Mouse (Mus musculus): ENCODE measurements around the gene Plac1.

GRCm38 (mm10) chrX:53052652-53053500 lies 187.0 kb downstream of the Plac1 start:
- TF ChIP-seq MAX (IDR thresholded peaks at IDR 0.05; ENCODE audit: low read depth) (no peak), POLR2A (IDR thresholded peaks at IDR 0.05; ENCODE audit: insufficient read length, low read depth) (peak; percentile 64), USF1 (IDR thresholded peaks at IDR 0.05; ENCODE audit: low read depth) (no peak), E2F4 (IDR thresholded peaks at IDR 0.05; ENCODE audit: insufficient read depth) (no peak), POLR2AphosphoS2 (IDR thresholded peaks at IDR 0.05; ENCODE audit: insufficient read length, low read depth) (peak; percentile 97), TCF12 (IDR thresholded peaks at IDR 0.05; ENCODE audit: insufficient read depth, poor library complexity, severe bottlenecking) (no peak), CEBPB (IDR thresholded peaks at IDR 0.05; ENCODE audit: insufficient read depth, poor library complexity, severe bottlenecking) (no peak), MYOD1 (IDR thresholded peaks at IDR 0.05; ENCODE audit: control insufficient read depth in 1 of 3, insufficient read length in 2 of 3, low read depth in 2 of 3) (no peak), TCF3 (IDR thresholded peaks at IDR 0.05; ENCODE audit: insufficient read length, low read depth) (no peak), REST (IDR thresholded peaks at IDR 0.05; ENCODE audit: insufficient read depth, insufficient read length) (no peak), SRF (IDR thresholded peaks at IDR 0.05; ENCODE audit: control insufficient read depth, insufficient read length, low read depth) (no peak), MYOG (IDR thresholded peaks at IDR 0.05; ENCODE audit: control insufficient read depth in 1 of 3, insufficient read depth in 1 of 3, insufficient read length in 2 of 3, low read depth in 2 of 3) (no peak)

All from myocyte (in vitro differentiated cells).